Mouse (Mus musculus) layer of hippocampus, adult 8-10 months (tissue): ENCODE results near the gene Cldn10. TPM values are rescaled to one million over a fixed set of nuclear protein-coding genes. Genes with fewer than 3 reads are reported as not detected.

ENCODE experiments used
- DNase-seq, 2 experiments: peaks; one replicate each; pipeline ENCODE4 v3.0.0; 2022; ENCODE audit warnings: low spot score in 2 of 2
- total RNA-seq, 4 experiments: library from RNA; stranded (reverse); gene quantifications; 2 replicates each; pipeline ENCODE4 v1.2.4; 2022

The Cldn10 gene
- total RNA-seq, 4 experiments from 2014 or later: 33.3 to 41.9 (median 35.4) TPM

DNA sequence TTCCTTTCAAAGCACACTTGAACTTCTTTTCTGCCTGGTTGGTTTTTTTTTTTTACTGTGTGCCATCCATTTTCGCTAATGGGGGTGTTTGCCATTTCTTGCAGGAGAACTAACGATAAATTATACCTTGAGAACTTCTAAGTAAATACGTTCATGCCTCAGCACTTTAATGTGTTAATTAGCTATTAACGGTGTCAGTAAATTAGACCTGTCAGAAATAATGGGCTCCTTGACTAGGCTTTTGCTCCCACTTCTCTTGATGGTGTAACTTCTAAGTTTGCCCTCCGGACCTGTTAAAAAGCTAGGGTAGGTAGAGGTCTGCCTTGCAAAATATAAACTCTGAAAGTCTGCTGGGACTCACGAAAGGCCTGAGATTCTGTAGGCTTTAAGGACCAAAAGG is 70.6 kb downstream of the Cldn10 start:
- no peak for DNase-seq

GRCm38 (mm10) chr14:118862253-118862652 is 74.5 kb downstream of the Cldn10 start:
- no peak for DNase-seq

DNA sequence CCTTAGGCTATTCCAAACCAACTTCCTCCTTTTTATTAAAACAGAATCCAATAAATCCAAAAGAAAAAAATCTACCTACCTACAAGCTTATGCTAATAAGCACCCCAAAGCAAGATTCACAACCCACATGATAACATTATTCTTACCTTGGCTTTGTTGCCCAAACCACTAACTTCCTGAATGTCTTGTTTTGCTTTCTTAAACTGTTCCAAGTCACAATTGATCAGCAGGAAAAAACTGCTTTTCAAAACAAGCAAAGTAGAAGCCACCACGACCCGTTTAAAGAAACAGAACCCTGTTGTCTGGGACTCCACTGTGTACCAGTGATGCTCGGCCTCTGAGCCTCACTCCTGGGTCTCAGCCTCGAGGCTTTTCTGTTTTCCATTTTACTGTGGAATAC is 77.2 kb downstream of the Cldn10 start:
- no peak for DNase-seq

DNA sequence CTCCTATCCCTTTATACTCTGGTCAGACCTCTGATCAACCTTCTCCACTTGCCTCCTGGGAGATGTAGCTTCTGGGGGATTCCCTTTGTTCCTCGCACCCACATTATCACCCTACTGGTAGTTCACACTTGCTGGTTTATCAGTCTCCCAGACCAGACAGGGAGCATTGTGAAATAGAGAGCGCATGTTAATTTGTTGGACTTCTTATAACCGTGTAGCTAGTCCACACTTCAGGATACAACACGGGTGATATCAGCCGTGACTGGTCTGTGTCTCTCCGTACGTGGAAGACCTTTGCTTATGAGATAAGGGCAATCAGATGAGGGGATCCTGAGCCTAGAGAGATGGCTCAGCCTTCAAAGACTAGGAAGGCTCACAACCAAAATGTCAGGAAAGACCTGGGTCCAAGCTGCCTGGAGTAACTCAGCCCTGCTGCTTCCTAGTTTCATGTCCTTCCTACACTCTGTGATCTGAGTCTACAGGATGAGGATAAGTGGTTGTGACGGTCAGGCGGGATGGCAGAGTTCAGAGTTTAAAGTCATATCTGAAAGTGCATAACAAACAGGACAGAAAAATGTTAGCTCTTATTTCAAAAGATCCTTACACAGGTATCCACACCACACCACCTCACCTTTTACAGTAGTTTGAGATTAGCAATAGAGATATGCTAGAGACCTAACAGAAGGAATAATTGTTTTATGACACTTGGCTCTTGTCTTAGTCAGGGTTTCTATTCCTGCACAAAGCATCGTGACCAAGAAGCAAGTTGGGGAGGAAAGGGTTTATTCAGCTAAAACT is 78.5 kb downstream of the Cldn10 start:
- DNase-seq: no peak

DNA sequence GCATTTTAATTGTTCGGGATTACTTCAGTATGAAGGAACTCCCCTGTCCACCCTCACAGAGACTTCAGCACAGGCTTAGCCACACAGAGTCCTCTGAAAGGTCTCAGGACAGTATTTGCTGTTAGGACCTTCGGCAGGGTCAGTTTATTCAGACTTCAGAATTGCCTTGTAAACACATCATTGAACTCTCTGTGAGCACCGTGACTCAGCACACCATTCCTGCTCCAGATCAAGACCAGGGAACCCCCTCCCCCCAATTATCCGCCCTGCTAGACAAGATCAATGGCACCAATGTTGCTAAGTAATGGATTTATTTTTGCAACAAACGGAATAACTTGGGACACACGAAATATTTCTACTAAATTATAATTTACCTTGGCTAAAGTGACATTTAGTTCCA is 79.7 kb downstream of the Cldn10 start:
- DNase-seq: no peak

- DNase-seq: no peak
Observed at GRCm38 (mm10) chr14:118868102-118868724, 80.5 kb downstream of the Cldn10 start.

DNA sequence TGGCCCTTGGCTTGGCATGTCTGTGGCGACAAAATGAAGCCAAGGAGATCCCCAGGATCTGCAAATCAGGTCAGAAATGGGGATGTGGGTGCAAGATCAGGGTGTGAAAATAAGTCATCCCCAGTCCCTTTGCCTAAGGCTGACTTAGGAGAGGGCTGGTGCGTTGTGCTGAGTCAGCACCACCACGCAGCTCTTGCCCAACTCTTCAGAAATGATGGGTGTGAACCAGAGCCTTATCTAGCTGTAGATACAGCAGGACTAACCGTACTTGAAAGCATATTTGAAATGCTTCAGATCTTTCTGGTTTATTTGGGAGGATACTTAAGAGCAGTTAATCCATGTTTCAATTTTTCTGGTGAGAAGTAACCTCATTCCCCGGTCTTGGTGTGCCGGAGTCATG is 82.0 kb downstream of the Cldn10 start:
- DNase-seq: no peak

DNA sequence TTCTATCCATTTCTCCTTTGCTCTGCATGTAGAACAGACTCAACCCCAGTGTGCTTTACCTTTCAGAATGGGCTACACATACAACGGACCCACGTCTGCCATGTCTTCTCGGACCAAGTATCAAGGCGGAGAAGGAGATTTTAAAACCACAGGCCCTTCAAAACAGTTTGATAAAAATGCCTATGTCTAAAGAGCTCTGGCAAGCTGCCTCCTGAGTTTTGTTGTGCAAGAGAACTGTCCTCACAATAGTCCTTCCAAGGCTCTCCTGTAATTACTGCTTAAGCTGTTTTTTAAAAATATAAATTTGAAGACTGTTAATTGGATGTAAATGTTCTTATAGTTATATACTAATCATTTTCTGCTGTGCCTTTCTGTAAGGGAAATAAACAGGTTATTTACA is 86.4 kb downstream of the Cldn10 start:
- no peak for DNase-seq

DNA sequence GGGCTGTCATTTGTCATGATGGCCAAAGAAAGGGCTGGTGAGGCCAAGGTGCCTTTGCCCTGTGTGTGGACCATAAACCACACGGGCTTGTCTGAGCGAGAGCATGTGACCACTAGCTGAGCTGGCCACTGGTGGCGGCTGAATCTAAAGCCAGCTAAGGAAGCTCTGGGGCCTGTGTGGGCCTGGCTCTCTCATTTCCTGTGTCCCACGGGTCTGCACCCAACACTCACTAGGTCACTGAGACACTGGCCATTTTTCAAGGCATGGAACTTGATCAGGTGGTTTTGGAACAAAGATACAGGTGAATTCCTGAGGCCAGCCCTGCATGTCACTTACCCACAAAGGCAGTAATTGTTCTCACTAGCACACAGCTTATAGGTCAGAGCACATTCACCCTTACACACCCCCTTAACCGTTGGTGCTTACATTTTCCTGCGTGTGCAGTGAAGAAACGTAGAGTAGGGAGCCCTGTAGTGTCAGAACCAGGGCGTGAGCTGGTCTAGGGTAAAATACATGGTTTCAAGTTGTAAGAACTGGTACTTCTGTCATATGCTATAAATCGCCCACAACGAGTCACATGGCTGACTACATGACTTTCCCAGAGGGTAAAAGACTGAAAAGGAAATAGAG is 87.2 kb downstream of the Cldn10 start:
- no peak for DNase-seq

DNA sequence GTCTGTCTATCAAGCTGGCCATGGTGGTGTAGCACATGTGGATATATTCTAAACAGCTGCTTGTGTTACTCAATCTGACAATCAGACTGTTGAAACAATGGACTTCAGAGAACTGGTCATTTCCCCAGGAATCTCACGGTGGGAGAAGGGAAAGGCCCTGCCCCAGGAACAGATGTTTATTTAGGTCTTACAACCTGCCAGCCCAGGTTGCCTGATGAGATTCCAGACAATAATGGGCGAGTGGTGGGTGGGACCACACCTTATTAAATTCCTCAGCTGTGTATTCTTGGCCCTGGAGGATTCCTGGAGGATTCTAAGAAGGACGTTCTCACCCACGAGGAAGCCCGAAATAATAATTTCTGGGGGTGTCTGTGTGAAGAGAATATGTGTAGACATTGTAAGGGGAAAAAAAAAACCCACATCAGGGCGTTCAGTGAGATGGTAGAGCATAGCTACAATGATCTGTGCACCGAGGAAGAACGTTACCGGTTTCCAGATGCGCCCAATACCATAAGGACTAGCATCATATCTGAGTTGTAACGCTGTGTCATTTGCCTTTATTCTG is 90.7 kb downstream of the Cldn10 start:
- no peak for DNase-seq

DNA sequence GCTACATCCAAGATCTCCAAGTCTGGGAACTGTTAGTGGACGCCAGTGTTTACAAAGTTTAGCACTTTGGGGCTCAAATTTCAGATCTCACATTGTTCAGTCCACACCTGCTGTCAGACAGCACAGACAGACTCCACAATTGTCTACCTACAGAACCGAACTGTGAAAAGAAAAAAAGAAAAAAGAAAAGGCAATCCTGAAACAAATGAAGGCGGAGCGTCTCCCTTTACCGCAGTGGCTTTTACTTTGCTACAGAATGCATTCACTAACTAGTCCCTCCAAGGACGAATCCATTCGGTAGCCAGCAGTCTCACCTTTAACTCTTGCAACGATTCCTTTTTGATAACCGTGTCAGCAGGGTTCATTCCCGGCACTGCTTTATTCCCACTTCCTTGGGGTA is 93.0 kb downstream of the Cldn10 start:
- no peak for DNase-seq

- DNase-seq: no peak
Observed at GRCm38 (mm10) chr14:118883344-118884249, 95.9 kb downstream of the Cldn10 start.

DNA sequence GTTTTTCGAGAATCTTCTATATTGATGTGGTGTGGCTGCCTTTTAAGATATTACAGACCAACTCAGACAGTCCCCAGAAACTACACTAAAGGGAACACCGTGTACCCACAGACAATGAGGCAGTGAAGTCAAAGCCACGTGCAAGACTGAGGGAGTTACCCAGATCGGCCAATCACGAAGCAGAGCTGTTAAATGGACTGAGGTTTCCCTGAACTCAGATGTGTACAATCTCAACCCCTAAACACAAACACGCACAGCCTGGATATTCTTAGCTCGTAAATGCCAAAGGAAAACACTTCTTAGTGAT is 96.5 kb downstream of the Cldn10 start:
- no peak for DNase-seq

GRCm38 (mm10) chr14:118890101-118890500 is 102.4 kb downstream of the Cldn10 start:
- DNase-seq: peak; percentile 67 to 69

GRCm38 (mm10) chr14:118895228-118895627 is 107.5 kb downstream of the Cldn10 start:
- DNase-seq: no peak

DNA sequence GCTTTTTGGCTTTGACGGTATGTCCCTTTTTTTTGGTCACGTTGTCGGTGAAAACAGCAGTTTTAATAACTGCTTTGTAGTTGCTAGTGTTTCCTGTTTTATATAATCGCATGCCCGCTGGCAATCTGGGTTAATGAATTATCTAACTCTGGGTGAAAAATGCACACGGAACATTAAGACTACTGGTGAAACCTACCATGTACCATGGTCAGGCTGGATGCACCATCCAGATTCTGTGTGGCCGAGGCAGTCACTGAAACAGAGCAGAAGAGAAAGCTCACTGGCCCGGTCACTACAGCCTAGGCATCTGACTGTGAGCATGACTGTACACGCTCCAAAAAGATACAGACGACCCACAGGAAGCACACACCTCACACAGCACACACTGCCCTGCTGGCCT is 107.9 kb downstream of the Cldn10 start:
- no peak for DNase-seq

- no peak for DNase-seq
Observed at GRCm38 (mm10) chr14:118899940-118900339, 112.2 kb downstream of the Cldn10 start.

GRCm38 (mm10) chr14:118900911-118901310 is 113.2 kb downstream of the Cldn10 start:
- no peak for DNase-seq

DNA sequence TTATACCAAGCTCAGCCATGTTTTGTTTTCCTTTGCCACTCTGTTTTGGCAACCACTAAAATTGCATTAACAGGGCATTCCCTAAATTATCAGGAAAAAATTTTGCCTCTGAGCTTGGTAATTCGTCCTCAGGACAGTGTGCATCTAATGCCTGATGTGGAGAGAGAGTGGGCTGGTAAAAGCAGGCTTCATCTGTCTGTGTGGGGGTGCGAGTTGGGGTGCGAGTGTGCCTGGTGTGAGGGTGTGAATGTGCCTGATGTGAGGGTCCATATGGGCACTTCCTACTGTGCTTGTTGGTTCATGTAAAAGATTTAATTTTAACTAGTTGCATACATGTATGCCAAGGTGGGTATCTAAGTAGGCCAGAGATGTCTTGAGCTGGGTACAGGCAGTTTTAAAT is 115.7 kb downstream of the Cldn10 start:
- no peak for DNase-seq

DNA sequence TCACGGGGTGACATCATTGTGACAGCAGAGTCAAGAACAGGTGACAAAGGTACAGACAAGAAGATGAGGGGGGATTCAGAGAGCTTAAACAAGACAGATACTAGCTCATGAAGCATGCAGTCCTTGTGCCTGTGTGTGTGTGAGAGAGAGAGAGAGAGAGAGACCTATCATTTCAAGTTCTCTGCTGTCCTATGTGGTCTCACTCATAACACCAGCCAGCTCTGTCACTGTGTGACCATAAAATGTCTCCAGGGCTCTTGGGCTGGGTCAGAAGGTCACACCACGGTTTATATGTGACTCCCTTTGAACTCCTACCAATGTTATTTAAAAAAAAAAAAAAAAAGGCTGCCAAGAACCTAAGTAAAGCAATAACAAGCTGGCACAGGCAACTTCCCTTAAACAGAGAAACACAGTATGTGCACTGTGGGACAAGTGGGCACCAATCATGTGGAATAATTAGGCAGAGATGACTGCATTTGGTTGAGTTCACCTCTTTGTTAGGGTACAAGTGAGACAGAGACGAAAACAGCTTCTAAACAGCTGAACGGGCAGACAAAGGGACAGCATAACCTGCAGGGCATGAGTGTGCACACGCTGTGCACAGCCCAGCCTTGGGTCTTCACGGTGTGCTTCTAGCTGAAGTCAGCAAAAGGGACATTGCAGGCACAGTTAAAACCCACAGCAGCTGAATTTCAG is 116.3 kb downstream of the Cldn10 start:
- no peak for DNase-seq

DNA sequence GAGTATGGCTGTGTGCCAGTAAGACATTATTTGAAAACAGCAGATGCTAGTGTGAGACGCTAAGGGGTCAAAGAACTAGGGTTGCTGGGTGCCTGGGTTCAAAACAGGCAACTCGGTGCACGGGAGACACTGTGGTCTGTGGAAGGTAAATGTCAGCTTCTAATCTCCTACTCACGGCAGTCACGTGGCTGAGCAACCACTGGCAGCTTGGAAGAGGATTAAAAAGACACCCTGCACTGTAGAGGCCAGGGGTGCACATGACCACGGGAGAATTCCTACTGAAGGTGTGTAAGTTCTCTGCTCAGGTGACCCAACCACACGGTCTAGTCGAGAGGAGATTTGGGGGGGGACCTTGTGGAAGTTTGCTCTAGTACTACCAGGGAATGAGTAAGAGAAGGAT is 119.9 kb downstream of the Cldn10 start:
- DNase-seq: no peak
